Mouse (Mus musculus) forebrain, embryonic 12.5 days (tissue): ENCODE data around the gene Saysd1. TPM values are rescaled to one million over a fixed set of nuclear protein-coding genes. Genes with fewer than 3 reads are reported as not detected.

Experiments used
- ATAC-seq: fragments of 200-750 bp; cut with Nextera tagmentation; 2 replicates; pipeline ENCODE4 v1.8.0; 2017; ENCODE audit warnings: moderate TSS enrichment; ENCODE audit not compliant: low FRiP score
- H3K27ac ChIP-seq: fragments of 300-500 bp; sonication (generic); 2 replicates; pipeline ENCODE4 v1.5.1; 2016; ENCODE audit warnings: mild to moderate bottlenecking
- H3K27me3 ChIP-seq: fragments of 300-500 bp; sonication (generic); 2 replicates; pipeline ENCODE4 v1.6.1; 2016; ENCODE audit warnings: mild to moderate bottlenecking
- H3K36me3 ChIP-seq: fragments of 300-500 bp; sonication (generic); replicated peaks from 2 replicates; pipeline ENCODE4 v1.6.1; 2016; ENCODE audit warnings: mild to moderate bottlenecking
- H3K4me1 ChIP-seq: fragments of 300-500 bp; sonication (generic); 2 replicates; pipeline ENCODE4 v1.6.1; 2016
- H3K4me2 ChIP-seq: fragments of 300-500 bp; sonication (generic); 2 replicates; pipeline ENCODE4 v1.6.1; 2016; ENCODE audit warnings: mild to moderate bottlenecking, moderate library complexity
- H3K4me3 ChIP-seq: fragments of 300-500 bp; sonication (generic); replicated peaks from 2 replicates; pipeline ENCODE4 v1.5.1; 2016; ENCODE audit warnings: mild to moderate bottlenecking
- H3K9ac ChIP-seq: fragments of 300-500 bp; sonication (generic); 2 replicates; pipeline ENCODE4 v1.6.1; 2016; ENCODE audit warnings: mild to moderate bottlenecking
- H3K9me3 ChIP-seq: fragments of 300-500 bp; sonication (generic); 2 replicates; pipeline ENCODE4 v1.6.1; 2016
- WGBS: fragments of 180-500 bp; shearing (Covaris S2); methylation state at CpG from one replicate; pipeline ENCODE4 v1.1.7; 2016; 5-methylcytosine and 5-hydroxymethylcytosine counted together
- polyA plus RNA-seq: library from polyadenylated mRNA; unstranded; fragments of >200 nt; fragmentation: Nextera tagmentation; extraction: Ambion mirVana; gene quantifications from 2 replicates; pipeline ENCODE4 v1.2.1, GENCODE M21; 2016

Saysd1 gene
- polyA plus RNA-seq, 1 experiment from 2014 or later = 11.0 TPM

DNA sequence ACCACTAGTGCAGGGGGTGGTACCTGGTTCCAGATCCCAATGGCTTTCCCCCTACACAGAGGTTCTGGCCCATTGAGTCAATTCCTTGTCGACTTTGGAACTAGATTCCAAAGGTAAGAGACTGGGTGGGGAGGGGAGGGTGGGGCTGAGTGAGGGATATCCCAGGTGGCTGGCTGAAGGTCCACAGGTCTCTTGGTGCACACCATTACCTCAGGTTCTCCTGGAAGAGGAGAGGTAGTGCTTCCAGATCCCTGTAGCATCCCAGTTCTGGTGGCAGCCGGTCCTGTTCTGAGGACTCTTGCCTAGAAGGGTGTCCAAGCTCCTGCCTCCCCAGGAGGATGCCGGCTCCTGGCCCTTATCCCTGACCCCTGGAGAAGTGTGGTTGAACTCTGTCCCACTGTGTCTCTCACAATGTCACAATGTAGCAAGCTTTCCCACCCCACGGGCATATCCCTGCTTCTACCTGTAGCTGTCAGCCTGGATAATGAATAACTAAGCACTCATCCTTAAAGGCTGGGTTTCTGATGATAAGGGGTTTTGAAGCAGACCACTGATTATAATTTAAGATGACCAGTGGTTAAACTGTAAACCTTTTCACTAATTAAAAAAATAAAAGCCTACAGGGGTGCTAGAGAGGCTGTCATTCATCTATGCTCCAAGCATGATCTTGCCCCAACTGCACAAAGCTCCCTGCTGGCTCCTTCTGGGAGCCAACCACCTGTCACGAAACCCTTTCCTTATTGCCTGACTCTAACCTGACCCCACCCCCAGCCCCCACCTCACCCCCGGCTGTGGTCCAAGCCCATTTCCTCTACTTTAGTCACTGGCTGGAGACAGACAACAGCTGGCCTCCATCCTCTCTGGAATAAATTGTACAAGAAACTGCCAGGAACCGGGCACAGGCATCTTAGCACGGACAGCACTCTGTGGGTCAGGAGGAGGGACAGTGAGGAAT is 20.7 kb upstream of the Saysd1 start:
- Histone ChIP-seq H3K4me1 (peaks cover 29% of the 10 kb centered on the region), H3K36me3 (no peaks in the 10 kb centered on the region), H3K27me3 (no peaks in the 10 kb centered on the region), H3K27ac (no peak overlapping the region), H3K4me2 (no peak overlapping the region), H3K9me3 (no peaks in the 10 kb centered on the region), H3K9ac (no peak overlapping the region), H3K4me3 (no peak overlapping the region)
- 70% methylated on average over 8 of the region's 8 CpGs for WGBS
- no peak for ATAC-seq

DNA sequence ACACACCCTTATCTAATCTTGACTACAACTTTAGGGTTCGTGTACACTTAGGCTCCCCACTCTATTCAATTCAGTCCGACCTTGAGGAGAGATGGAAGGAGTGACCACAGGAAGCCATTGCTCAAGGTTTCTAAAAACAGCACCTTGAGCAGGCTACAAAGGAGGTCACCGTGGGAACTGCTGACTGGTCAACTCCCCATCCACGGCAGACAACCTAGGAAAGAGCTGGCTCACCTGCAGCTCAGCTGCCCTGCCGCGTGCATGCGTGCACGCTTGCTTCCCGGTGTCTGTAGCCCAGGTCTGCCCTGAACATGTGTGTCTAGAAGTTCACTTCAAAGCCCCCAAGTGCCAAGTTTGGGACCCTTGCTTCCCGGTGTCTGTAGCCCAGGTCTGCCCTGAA is 19.3 kb upstream of the Saysd1 start:
- no peaks in the 10 kb centered on the region for H3K36me3 ChIP-seq
- no peak overlapping the region for H3K27ac ChIP-seq
- no peak overlapping the region for H3K4me2 ChIP-seq
- 91% methylated on average over 10 of the region's 10 CpGs for WGBS
- no peaks in the 10 kb centered on the region for H3K9me3 ChIP-seq
- ATAC-seq = no peak
- no peaks in the 10 kb centered on the region for H3K27me3 ChIP-seq
- no peak overlapping the region for H3K9ac ChIP-seq
- H3K4me3 ChIP-seq = no peak overlapping the region
- peaks cover 17% of the 10 kb centered on the region for H3K4me1 ChIP-seq

DNA sequence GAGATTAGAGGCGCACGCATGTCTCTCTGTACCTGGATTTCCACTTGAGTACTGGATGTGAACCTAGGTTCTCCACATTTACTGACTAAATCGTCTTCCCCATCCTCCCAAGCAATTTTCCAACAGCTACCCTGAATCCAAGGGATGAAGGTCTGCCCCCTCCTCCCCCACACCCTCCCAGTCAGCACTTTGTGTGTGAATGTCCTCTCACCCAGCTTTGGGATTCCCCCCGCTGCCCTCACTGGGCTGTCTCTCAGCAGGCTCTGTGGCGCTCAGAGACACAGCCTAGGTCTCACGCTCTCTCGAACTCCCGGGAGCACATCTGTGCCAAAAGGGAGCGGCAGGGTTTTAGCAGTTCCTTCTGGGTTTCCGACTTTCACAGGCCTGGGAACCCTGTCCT is 17.4 kb upstream of the Saysd1 start:
- no peaks in the 10 kb centered on the region for H3K27me3 ChIP-seq
- H3K4me3 ChIP-seq = no peak overlapping the region
- no peaks in the 10 kb centered on the region for H3K9me3 ChIP-seq
- H3K4me2 ChIP-seq = no peak overlapping the region
- H3K4me1 ChIP-seq = peaks cover 12% of the 10 kb centered on the region
- no peak overlapping the region for H3K9ac ChIP-seq
- 47% methylated on average over 10 of the region's 10 CpGs for WGBS
- no peaks in the 10 kb centered on the region for H3K36me3 ChIP-seq
- no peak overlapping the region for H3K27ac ChIP-seq
- ATAC-seq = no peak

DNA sequence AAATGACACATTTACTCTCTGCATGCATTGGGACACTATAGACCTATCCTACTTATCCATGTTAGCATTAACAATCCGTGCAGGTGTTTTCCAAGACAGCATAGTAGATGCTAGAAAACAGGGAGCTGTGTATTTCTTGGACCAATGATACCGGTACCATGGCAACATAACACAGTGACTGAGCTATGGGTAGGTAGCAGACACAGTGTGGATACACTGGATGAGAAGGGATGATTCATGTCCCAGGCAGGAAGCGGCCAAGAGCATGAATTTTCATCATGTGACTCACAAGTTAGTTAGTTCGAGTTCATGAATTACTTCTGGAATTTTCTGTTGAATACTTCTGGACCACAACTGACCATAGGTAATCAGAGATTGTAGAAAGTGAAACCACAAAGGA is 16.6 kb upstream of the Saysd1 start:
- ATAC-seq = no peak
- Histone ChIP-seq H3K4me3 (no peak overlapping the region), H3K4me1 (peaks cover 12% of the 10 kb centered on the region), H3K9ac (no peak overlapping the region), H3K4me2 (no peak overlapping the region), H3K9me3 (no peaks in the 10 kb centered on the region), H3K36me3 (no peaks in the 10 kb centered on the region), H3K27me3 (no peaks in the 10 kb centered on the region), H3K27ac (no peak overlapping the region)
- WGBS = 88% methylated on average over 4 of the region's 4 CpGs

DNA sequence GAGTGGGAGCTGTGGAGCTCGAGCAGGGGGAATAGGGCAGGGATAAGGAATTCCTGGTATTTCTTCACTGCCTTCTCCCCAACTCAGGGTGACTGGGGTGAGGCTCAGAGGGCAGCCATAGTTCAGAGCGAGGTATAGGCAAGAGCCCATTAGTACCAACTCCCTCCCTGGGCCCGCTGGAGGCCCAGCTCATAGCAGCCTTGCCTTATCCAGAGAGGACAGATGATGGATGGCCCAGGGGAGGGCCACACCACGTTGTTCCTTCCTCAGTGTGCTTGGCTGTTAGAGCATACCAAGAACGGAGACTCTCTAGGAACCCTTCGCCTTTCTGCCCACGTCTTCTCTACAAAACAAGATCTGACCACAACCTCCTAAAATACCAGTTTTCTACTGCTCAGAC is 15.9 kb upstream of the Saysd1 start:
- H3K9me3 ChIP-seq = no peaks in the 10 kb centered on the region
- WGBS = 82% methylated on average over 7 of the region's 7 CpGs
- H3K4me3 ChIP-seq = no peak overlapping the region
- H3K36me3 ChIP-seq = no peaks in the 10 kb centered on the region
- H3K4me2 ChIP-seq = no peak overlapping the region
- no peak overlapping the region for H3K9ac ChIP-seq
- no peaks in the 10 kb centered on the region for H3K27me3 ChIP-seq
- no peak for ATAC-seq
- peaks cover 6% of the 10 kb centered on the region for H3K4me1 ChIP-seq
- H3K27ac ChIP-seq = no peak overlapping the region

DNA sequence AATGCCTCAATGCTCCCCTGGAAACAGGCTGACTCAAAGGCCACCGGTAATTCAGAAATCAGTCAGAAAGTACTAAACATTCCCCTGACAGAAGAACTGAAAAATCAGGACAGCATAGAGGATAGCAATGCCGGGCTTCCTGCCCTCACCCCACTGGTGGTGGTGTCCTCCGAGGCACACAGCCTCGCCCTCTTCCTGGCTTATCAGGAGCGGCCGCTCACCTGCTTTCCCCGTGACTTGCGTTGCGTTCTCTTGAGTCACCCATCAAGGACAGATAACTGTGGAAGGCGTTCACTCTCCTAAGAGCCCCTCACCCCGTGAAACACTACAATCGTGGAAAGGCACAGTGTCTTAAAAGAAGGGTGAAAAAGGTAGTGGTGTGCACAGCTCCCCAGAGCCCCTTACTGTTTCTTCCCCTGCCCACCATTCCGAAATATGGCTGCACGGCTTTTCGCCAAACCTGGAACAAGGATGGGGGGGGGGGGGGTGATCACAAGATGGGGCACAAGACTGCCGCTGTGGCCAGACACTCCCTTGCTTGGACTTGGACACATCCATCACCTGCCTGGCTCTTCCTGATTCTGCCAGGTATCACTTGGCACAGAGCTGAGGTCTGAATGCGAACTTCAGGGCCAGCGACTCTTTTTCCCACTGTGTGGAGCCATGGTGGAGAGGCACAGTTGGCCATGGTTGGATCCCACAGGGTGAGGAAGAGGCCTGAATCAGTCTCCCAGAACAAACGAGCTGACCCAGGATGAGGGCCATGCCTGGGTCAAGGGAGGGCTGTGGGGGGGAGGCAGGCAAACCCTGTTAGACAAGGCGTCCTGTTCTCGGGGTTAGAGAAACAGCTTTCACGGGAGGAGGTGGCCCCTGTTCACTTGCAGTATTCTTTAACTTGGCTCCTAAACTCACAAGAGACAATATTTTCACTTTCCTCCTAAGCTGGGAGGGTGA is 11.1 kb upstream of the Saysd1 start:
- no peak for ATAC-seq
- Histone ChIP-seq H3K9me3 (no peaks in the 10 kb centered on the region), H3K27me3 (no peaks in the 10 kb centered on the region), H3K4me1 (peaks cover 10% of the 10 kb centered on the region), H3K9ac (no peak overlapping the region), H3K4me2 (no peak overlapping the region), H3K4me3 (no peak overlapping the region), H3K27ac (no peak overlapping the region), H3K36me3 (peaks cover 20% of the 10 kb centered on the region)
- 90% methylated on average over 22 of the region's 22 CpGs for WGBS

DNA sequence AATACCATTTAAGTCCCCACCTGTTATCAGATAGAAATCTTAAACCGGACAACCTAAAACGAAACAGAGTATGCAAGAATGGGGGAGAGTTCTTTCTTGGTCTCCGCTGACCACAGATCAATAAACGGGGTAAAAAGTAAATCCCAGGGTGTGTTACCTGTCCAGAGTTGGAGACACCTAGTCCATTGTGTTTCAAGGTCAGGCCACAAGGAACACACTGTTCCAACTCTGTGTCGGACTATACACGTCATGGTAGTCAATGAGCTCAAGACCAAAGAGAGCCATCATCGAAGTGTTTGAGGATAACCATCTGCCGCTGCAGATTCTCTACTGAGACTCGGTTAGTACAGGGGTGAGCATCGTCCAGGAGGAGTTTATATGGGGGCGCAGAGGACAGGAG is 10.2 kb upstream of the Saysd1 start:
- Histone ChIP-seq H3K9ac (no peak overlapping the region), H3K27me3 (no peaks in the 10 kb centered on the region), H3K9me3 (no peaks in the 10 kb centered on the region), H3K4me1 (peaks cover 19% of the 10 kb centered on the region), H3K36me3 (peaks cover 23% of the 10 kb centered on the region), H3K4me2 (no peak overlapping the region), H3K4me3 (no peak overlapping the region), H3K27ac (no peak overlapping the region)
- 95% methylated on average over 11 of the region's 11 CpGs for WGBS
- ATAC-seq = no peak

DNA sequence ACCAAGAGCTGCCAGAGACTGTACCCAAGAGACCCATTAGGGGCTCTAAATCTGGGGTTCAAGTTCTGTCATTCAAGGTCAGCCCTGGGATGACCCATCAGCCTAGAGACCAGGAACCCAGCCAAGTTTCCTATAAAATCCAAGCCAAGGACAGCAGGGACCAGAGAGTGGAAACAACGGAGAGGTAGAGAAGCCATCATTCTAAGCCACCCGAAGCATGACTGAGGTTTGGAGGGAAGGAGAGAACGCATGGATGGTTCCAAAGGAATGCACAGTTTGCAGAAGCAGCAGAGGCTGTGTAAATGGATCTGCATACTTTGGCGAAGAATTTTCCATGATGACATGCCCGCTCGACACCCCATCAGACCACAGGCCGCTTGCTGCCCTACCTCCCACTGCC is 9.5 kb upstream of the Saysd1 start:
- no peak for ATAC-seq
- Histone ChIP-seq H3K9ac (no peak overlapping the region), H3K9me3 (no peaks in the 10 kb centered on the region), H3K4me2 (no peak overlapping the region), H3K27ac (no peak overlapping the region), H3K27me3 (no peaks in the 10 kb centered on the region), H3K4me3 (no peak overlapping the region), H3K4me1 (peaks cover 19% of the 10 kb centered on the region), H3K36me3 (peaks cover 25% of the 10 kb centered on the region)
- 96% methylated on average over 7 of the region's 7 CpGs for WGBS

DNA sequence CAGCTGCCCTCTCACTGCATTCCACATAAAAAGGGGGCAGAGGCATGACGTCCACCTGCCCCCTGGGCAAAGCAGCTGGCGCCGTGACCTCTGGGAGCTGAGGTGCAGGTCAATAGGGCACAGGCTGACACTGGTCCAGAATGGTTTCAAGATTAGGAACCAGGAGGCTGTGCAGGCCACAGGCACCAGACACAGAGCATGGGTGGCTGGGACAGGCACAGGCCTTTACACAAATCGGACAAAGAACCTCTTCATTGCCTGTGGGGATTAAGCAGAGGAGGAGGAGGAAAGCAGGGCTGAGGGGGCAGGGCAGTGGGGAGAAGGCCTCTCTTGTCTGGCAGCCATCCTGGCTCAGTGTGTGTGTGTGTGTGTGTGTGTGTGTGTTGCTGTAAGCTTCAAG is 5.8 kb upstream of the Saysd1 start:
- Histone ChIP-seq H3K4me1 (peaks cover 15% of the 10 kb centered on the region), H3K4me3 (no peak overlapping the region), H3K36me3 (peaks cover 57% of the 10 kb centered on the region), H3K4me2 (no peak overlapping the region), H3K9me3 (no peaks in the 10 kb centered on the region), H3K27ac (peak overlapping the region; percentile 80), H3K9ac (no peak overlapping the region), H3K27me3 (no peaks in the 10 kb centered on the region)
- WGBS = 25% methylated on average over 4 of the region's 4 CpGs
- peak; percentile 77 for ATAC-seq

DNA sequence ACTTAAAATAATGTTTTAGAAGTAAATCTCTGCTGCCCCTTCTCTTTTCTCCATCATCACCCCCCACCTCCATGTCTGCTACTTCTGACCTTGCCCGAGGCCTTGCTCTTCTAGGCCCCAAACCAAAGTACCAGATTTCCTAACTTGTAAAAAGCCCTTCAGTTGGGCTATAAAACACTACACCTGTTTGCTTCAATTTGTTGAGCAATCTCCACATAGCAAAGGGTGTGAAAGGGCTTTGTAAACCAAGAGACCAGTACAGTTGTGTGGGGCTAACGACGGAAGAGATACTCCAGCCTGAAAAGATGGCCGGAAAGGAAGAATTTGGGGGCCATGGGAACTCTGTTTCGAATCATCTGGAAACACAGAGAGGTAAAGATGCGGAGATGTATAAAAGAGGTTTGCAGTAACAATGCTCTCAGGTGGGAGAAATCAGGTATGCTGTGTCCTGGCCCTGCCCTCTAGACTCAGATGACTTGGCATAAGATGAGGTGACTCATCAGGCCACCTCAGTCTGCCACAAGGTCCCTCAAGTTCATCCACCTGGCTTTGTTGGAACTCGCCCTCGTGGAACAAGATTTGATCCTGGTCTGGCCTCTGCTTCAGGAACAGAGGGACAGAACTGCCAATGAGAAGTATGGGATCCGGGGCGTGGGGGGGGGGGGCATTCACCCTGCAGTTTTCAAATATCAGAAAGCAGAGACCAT is 3.2 kb downstream of the Saysd1 start:
- no peak overlapping the region for H3K4me2 ChIP-seq
- H3K9me3 ChIP-seq = no peaks in the 10 kb centered on the region
- H3K27me3 ChIP-seq = no peaks in the 10 kb centered on the region
- no peak for ATAC-seq
- no peaks in the 10 kb centered on the region for H3K4me1 ChIP-seq
- peaks cover 8% of the 10 kb centered on the region; the same call in 1 of the 2 replicates for H3K36me3 ChIP-seq
- WGBS = 91% methylated on average over 10 of the region's 10 CpGs
- no peak overlapping the region for H3K4me3 ChIP-seq
- H3K9ac ChIP-seq = no peak overlapping the region
- no peak overlapping the region for H3K27ac ChIP-seq

DNA sequence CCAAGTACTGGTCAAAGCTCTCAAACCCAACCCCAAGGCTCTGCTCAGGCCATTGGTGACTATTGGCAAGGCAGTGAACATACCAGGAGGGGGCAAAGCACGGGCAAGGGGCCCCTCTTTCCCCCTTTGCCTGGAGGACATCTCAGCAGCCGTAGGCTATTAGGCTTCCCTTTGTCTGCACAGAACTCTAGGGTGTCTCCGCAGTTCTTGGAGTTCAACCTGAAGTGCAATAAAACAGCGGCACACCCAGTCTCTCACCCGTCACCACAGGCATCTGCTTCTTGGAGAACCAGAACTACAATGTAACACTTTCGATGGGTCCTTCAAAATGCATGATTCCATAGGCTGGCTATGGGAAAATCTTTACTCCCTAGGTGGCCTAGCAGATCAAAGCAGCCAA is 10.2 kb downstream of the Saysd1 start:
- no peaks in the 10 kb centered on the region for H3K36me3 ChIP-seq
- no peak for ATAC-seq
- H3K27me3 ChIP-seq = no peaks in the 10 kb centered on the region
- no peaks in the 10 kb centered on the region; the same call in 1 of the 2 replicates for H3K4me1 ChIP-seq
- H3K27ac ChIP-seq = no peak overlapping the region
- H3K4me2 ChIP-seq = no peak overlapping the region
- no peak overlapping the region for H3K9ac ChIP-seq
- WGBS = 87% methylated on average over 6 of the region's 6 CpGs
- no peak overlapping the region for H3K4me3 ChIP-seq
- no peaks in the 10 kb centered on the region for H3K9me3 ChIP-seq
